In the genomic region with DNA sequence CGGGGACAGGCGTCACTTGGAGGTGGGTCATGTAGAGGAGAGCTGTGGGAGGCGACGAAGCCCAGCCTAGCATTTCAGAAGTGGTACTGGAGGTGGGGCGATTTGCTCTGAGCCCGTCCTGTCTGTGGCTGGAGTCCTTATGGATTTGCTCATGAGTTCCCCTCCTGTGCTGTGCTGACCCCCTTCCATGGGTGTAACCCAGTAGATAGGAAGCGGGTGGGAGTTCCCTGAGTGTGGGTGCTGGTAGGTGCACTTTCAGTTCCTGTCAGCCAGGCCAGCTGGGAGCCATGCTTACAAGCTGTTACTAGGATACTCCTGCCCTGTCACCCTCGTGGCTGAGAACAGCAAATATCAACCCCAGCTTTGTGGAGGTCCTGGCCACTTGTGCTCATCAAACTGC, we compare ENCODE assay signal across 12 mouse cellular contexts. TPM values are rescaled to one million over a fixed set of nuclear protein-coding genes. Genes with fewer than 3 reads are reported as not detected.
DNase-seq lines count a peak whose midpoint lies in the region; ATAC-seq lines count a peak whose summit lies in the region.
"Had no signal": no experiment of that assay in that cellular context is flagged by ENCODE, and none has a peak within 500 bp of the region (broad histone marks: within the 10 kb centered on the region; RNA-seq: fewer than 3 reads in every experiment).

No protein-coding gene starts in this region.

- peak overlapping the region; percentile 33; the same call in 1 of the 2 replicates for H3K27ac ChIP-seq in limb, embryonic 13.5 days
- H3K27ac ChIP-seq in forebrain, embryonic 13.5 days = no peak overlapping the region
- H3K27ac ChIP-seq: embryonic facial prominence, embryonic 13.5 days; heart, embryonic 15.5 days; left cerebral cortex, adult 2 months had no signal

- ATAC-seq in limb, embryonic 13.5 days (ENCODE audit: low FRiP score, low read depth) = no peak
- ATAC-seq in forebrain, embryonic 13.5 days = no peak
- ATAC-seq in cerebellum, adult (ENCODE audit: insufficient number of reproducible peaks, low FRiP score, low TSS enrichment) = no peak

- H3K9me3 ChIP-seq in limb, embryonic 13.5 days = no peaks in the 10 kb centered on the region
- H3K9me3 ChIP-seq in forebrain, embryonic 13.5 days (replicated peaks) = no peaks in the 10 kb centered on the region
- H3K9me3 ChIP-seq: embryonic facial prominence, embryonic 13.5 days; heart, embryonic 15.5 days had no signal

- intact Hi-C loops in left cerebral cortex, postnatal 14 days (cut with DNase I) = no loop called here
- intact Hi-C loops in left cerebral cortex, postnatal 4 days (cut with DNase I) = no loop called here

- no peaks in the 10 kb centered on the region for H3K27me3 ChIP-seq in limb, embryonic 13.5 days
- no peaks in the 10 kb centered on the region for H3K27me3 ChIP-seq in forebrain, embryonic 13.5 days
- H3K27me3 ChIP-seq: embryonic facial prominence, embryonic 13.5 days; heart, embryonic 15.5 days had no signal

- H3K9ac ChIP-seq in limb, embryonic 13.5 days = no peak overlapping the region
- no peak overlapping the region for H3K9ac ChIP-seq in forebrain, embryonic 13.5 days
- H3K9ac ChIP-seq: embryonic facial prominence, embryonic 13.5 days; heart, embryonic 15.5 days had no signal

- H3K4me2 ChIP-seq in limb, embryonic 13.5 days (replicated peaks) = no peak overlapping the region
- H3K4me2 ChIP-seq in forebrain, embryonic 13.5 days = no peak overlapping the region
- H3K4me2 ChIP-seq: embryonic facial prominence, embryonic 13.5 days; heart, embryonic 15.5 days had no signal

- peaks cover 17% of the 10 kb centered on the region for H3K4me1 ChIP-seq in limb, embryonic 13.5 days
- no peaks in the 10 kb centered on the region for H3K4me1 ChIP-seq in forebrain, embryonic 13.5 days
- H3K4me1 ChIP-seq: embryonic facial prominence, embryonic 13.5 days; heart, embryonic 15.5 days had no signal

- peak; percentile 15 for DNase-seq in gastrocnemius, adult 18-20 months (ENCODE audit: low spot score)
- no peak for DNase-seq in gastrocnemius, adult 8-10 months (ENCODE audit: low spot score in 2 of 2)
- peak; percentile 10 to 25 for DNase-seq in left cerebral cortex, postnatal 14 days (ENCODE audit: low spot score in 2 of 2)
- DNase-seq in left cerebral cortex, postnatal 4 days = no peak
- DNase-seq in spleen, adult 12 weeks (ENCODE audit: low spot score) = peak; percentile 20
- DNase-seq: right cerebral cortex, postnatal 4 days had no signal

- WGBS in limb, embryonic 13.5 days = 80% methylated on average over 8 of the region's 8 CpGs
- 90% methylated on average over 8 of the region's 8 CpGs for WGBS in forebrain, embryonic 13.5 days

- peaks cover 17% of the 10 kb centered on the region for H3K36me3 ChIP-seq in limb, embryonic 13.5 days
- H3K36me3 ChIP-seq in forebrain, embryonic 13.5 days (ENCODE audit: poor library complexity, severe bottlenecking) = 0 out of 2 replicates have a peak, but pooled peaks cover 4% of the 10 kb centered on the region
- H3K36me3 ChIP-seq: heart, embryonic 15.5 days had no signal

- H3K4me3 ChIP-seq in limb, embryonic 13.5 days = no peak overlapping the region
- H3K4me3 ChIP-seq in forebrain, embryonic 13.5 days = no peak overlapping the region
- H3K4me3 ChIP-seq: embryonic facial prominence, embryonic 13.5 days; heart, embryonic 15.5 days; left cerebral cortex, adult 2 months had no signal

RNA-seq across cellular contexts. Expression of gene Pepd, which starts 6.2 kb away (rescaled TPM):
- 10 to 100 TPM; 26.5 to 27.3 TPM for total RNA-seq in gastrocnemius, adult 18-20 months (2021)
- 10 to 100 TPM; 27.4 to 31.8 (median 29.4) TPM for total RNA-seq in gastrocnemius, adult 8-10 months (2022)
- 10 to 100 TPM; 27.7 to 31.5 TPM for total RNA-seq in left cerebral cortex, postnatal 14 days (2021)
- total RNA-seq in left cerebral cortex, postnatal 4 days (2021) = 10 to 100 TPM; 40.0 to 41.7 TPM
- 62.6 and 65.0 TPM in 2 replicates for polyA plus RNA-seq in limb, embryonic 13.5 days (2015; fragmentation: Nextera tagmentation; extraction: Ambion mirVana)
- polyA plus RNA-seq in forebrain, embryonic 13.5 days (2015; fragmentation: Nextera tagmentation; extraction: Ambion mirVana) = 46.5 and 52.1 TPM in 2 replicates

Comparison
In these comparisons a context has a peak if more than half of its experiments do, and no peak if none do; other contexts are left out.
1. DNase-seq: peak in gastrocnemius, adult 18-20 months (single experiment), left cerebral cortex, postnatal 14 days (2 of 2) and spleen, adult 12 weeks (single experiment); none in gastrocnemius, adult 8-10 months (0 of 2) and left cerebral cortex, postnatal 4 days (single experiment).